ENCODE assay signal across 10 mouse cellular contexts in genomic region chr13:93922566-93922910, GRCm38 (mm10).
DNase-seq lines count a peak whose midpoint lies in the region; ATAC-seq and TF ChIP-seq lines count a peak whose summit lies in the region.
"Had no signal": no experiment of that assay in that cellular context is flagged by ENCODE, and none has a peak within 500 bp of the region (broad histone marks: within the 10 kb centered on the region; RNA-seq: fewer than 3 reads in every experiment).

No protein-coding gene starts in this region.

- no peak overlapping the region for H3K4me2 ChIP-seq in liver, embryonic 12.5 days
- no peak overlapping the region for H3K4me2 ChIP-seq in kidney, postnatal 0 days (ENCODE audit: low read length)

- WGBS in liver, embryonic 12.5 days (ENCODE audit: insufficient replicate concordance): 13% methylated on average over 7 of the region's 7 CpGs
- 47% methylated on average over 7 of the region's 7 CpGs for WGBS in kidney, postnatal 0 days

- H3K4me3 ChIP-seq in liver, embryonic 12.5 days: no peak overlapping the region
- H3K4me3 ChIP-seq in kidney, postnatal 0 days (replicated peaks; ENCODE audit: low read depth, low read length): no peak overlapping the region
- H3K4me3 ChIP-seq: erythroblast, embryonic 14.5 days had no signal

- TF ChIP-seq CTCF in kidney, postnatal 0 days (IDR thresholded peaks at IDR 0.05; ENCODE audit: low read depth): no peak

- H3K9ac ChIP-seq in liver, embryonic 12.5 days: no peak overlapping the region
- H3K9ac ChIP-seq in kidney, postnatal 0 days (ENCODE audit: low read depth, low read length): no peak overlapping the region

- peaks cover 5% of the 10 kb centered on the region; the same call in 1 of the 2 replicates for H3K4me1 ChIP-seq in liver, embryonic 12.5 days
- peaks cover 5% of the 10 kb centered on the region; the same call in 1 of the 2 replicates for H3K4me1 ChIP-seq in kidney, postnatal 0 days (replicated peaks; ENCODE audit: insufficient read depth, low read length)

- no peak overlapping the region for H3K27ac ChIP-seq in liver, embryonic 12.5 days
- H3K27ac ChIP-seq in kidney, postnatal 0 days: no peak overlapping the region

- ATAC-seq in liver, embryonic 12.5 days: no peak
- ATAC-seq in kidney, postnatal 0 days (replicated peaks; ENCODE audit: low FRiP score, low read depth): no peak

- H3K9me3 ChIP-seq in liver, embryonic 12.5 days (replicated peaks): no peaks in the 10 kb centered on the region
- H3K9me3 ChIP-seq in kidney, postnatal 0 days (replicated peaks; ENCODE audit: low read length): no peaks in the 10 kb centered on the region

- H3K27me3 ChIP-seq in liver, embryonic 12.5 days (replicated peaks): no peaks in the 10 kb centered on the region
- no peaks in the 10 kb centered on the region for H3K27me3 ChIP-seq in kidney, postnatal 0 days (ENCODE audit: insufficient read depth, low read length)

- DNase-seq in liver: peak; percentile 41
- DNase-seq in adrenal gland, postnatal 36 days: peak; percentile 80
- peak; percentile 65 for DNase-seq in kidney, postnatal 0 days (ENCODE audit: low spot score)
- DNase-seq in spleen, postnatal 36 days (ENCODE audit: low spot score in 2 of 2): peak; percentile 46 to 54
- DNase-seq in frontal cortex, postnatal 36 days (ENCODE audit: low spot score in 2 of 2): no peak
- no peak for DNase-seq in yolk sac, embryonic 10.5 days (ENCODE audit: low spot score)
- no peak for DNase-seq in urinary bladder, postnatal 14 days (ENCODE audit: low spot score)
- DNase-seq: right cerebral cortex, postnatal 14 days had no signal

- H3K36me3 ChIP-seq in liver, embryonic 12.5 days: no peaks in the 10 kb centered on the region
- no peaks in the 10 kb centered on the region for H3K36me3 ChIP-seq in kidney, postnatal 0 days (ENCODE audit: insufficient read depth, low read length)

Comparison
In these comparisons a context has a peak if more than half of its experiments do, and no peak if none do; other contexts are left out.
1. DNase-seq: peak in liver (single experiment), adrenal gland, postnatal 36 days (2 of 2), kidney, postnatal 0 days (single experiment) and spleen, postnatal 36 days (2 of 2); none in frontal cortex, postnatal 36 days (0 of 2), yolk sac, embryonic 10.5 days (single experiment) and urinary bladder, postnatal 14 days (single experiment).